Comparison of ENCODE assay signal across 9 mouse cellular contexts in genomic region chr10:81543633-81544032, GRCm38 (mm10). TPM values are rescaled to one million over a fixed set of nuclear protein-coding genes. Genes with fewer than 3 reads are reported as not detected.
A peak's percentile ranks its signal among the peaks of the same experiment; 100 is the strongest.
DNase-seq lines count a peak whose midpoint lies in the region; ATAC-seq and TF ChIP-seq lines count a peak whose summit lies in the region.
"Had no signal": no experiment of that assay in that cellular context is flagged by ENCODE, and none has a peak within 500 bp of the region (broad histone marks: within the 10 kb centered on the region; RNA-seq: fewer than 3 reads in every experiment).

No protein-coding gene starts in this region.

- no peaks in the 10 kb centered on the region for H3K9me3 ChIP-seq in heart, embryonic 13.5 days
- no peaks in the 10 kb centered on the region for H3K9me3 ChIP-seq in ES-E14 (ENCODE audit: control insufficient read depth, insufficient read depth, low read depth, low read length)
- no peaks in the 10 kb centered on the region for H3K9me3 ChIP-seq in forebrain, postnatal 0 days (ENCODE audit: low read length)

- peak overlapping the region; percentile 97 for H3K9ac ChIP-seq in heart, embryonic 13.5 days
- H3K9ac ChIP-seq in ES-E14 (ENCODE audit: insufficient read depth, low read depth, low read length, poor library complexity, severe bottlenecking): no peak overlapping the region
- H3K9ac ChIP-seq in forebrain, postnatal 0 days: peak overlapping the region; percentile 93

- peak overlapping the region; percentile 99 for H3K4me2 ChIP-seq in heart, embryonic 13.5 days
- peak overlapping the region; percentile 89 for H3K4me2 ChIP-seq in forebrain, postnatal 0 days (ENCODE audit: low read depth)

- no peaks in the 10 kb centered on the region for H3K27me3 ChIP-seq in heart, embryonic 13.5 days (replicated peaks)
- no peaks in the 10 kb centered on the region for H3K27me3 ChIP-seq in forebrain, postnatal 0 days (ENCODE audit: insufficient read depth, low read length)

- peaks cover 58% of the 10 kb centered on the region for H3K79me2 ChIP-seq in macrophage (ENCODE audit: inconsistent target)

- peaks cover 14% of the 10 kb centered on the region for H3K36me3 ChIP-seq in heart, embryonic 13.5 days
- peaks cover 9% of the 10 kb centered on the region; the same call in 1 of the 2 replicates for H3K36me3 ChIP-seq in ES-E14 (ENCODE audit: control insufficient read depth, insufficient read depth, low read length, poor library complexity, severe bottlenecking)
- no peaks in the 10 kb centered on the region for H3K36me3 ChIP-seq in forebrain, postnatal 0 days (ENCODE audit: insufficient read depth)
- H3K36me3 ChIP-seq in macrophage (ENCODE audit: inconsistent target): no peaks in the 10 kb centered on the region

- 0 out of 2 replicates have a peak overlapping the region, but pooled peaks have one; percentile 62 for H3K27ac ChIP-seq in heart, embryonic 13.5 days (replicated peaks)
- no peak overlapping the region for H3K27ac ChIP-seq in ES-E14 (ENCODE audit: insufficient read depth, low read depth, low read length, poor library complexity, severe bottlenecking)
- H3K27ac ChIP-seq in forebrain, postnatal 0 days (ENCODE audit: low read depth, low read length): no peak overlapping the region
- no peak overlapping the region for H3K27ac ChIP-seq in macrophage

- in situ Hi-C loops in ES-E14 (cut with MboI; ENCODE audit: low sequenced_read_pairs in 2 of 2, unreplicated experiment in 2 of 2): no loop called here

- DNase-seq in heart, postnatal 25 days (ENCODE audit: low spot score): no peak
- DNase-seq in ES-E14 (ENCODE audit: low read depth, low spot score): no peak
- DNase-seq in forebrain, postnatal 0 days: no peak
- no peak for DNase-seq in spleen, adult 12 weeks (ENCODE audit: low spot score)
- DNase-seq: right cerebral cortex, postnatal 4 days had no signal

- H3K4me1 ChIP-seq in heart, embryonic 13.5 days: peaks cover 47% of the 10 kb centered on the region
- H3K4me1 ChIP-seq in ES-E14 (ENCODE audit: control insufficient read depth in 2 of 2, insufficient read depth in 2 of 2, low read length in 2 of 2, poor library complexity in 1 of 2): peaks cover 5 to 20% of the 10 kb centered on the region in 2 experiments; a peak in 3 of 4 replicates
- H3K4me1 ChIP-seq in forebrain, postnatal 0 days (ENCODE audit: insufficient read depth): peaks cover 17% of the 10 kb centered on the region

- H3K4me3 ChIP-seq in heart, embryonic 13.5 days: peak overlapping the region; percentile 94
- H3K4me3 ChIP-seq in ES-E14 (ENCODE audit: insufficient read depth in 1 of 2, low read depth in 1 of 2, low read length in 2 of 2, poor library complexity in 1 of 2, severe bottlenecking in 1 of 2) (peak overlapping the region; percentile 81 to 94; a peak in 1 of 4 replicates), macrophage (ENCODE audit: inconsistent target) (peak overlapping the region; percentile 57)
- H3K4me3 ChIP-seq in forebrain, postnatal 0 days (ENCODE audit: low read depth, low read length): peak overlapping the region; percentile 81

- no peak for TF ChIP-seq CTCF in forebrain, postnatal 0 days (IDR thresholded peaks at IDR 0.05; ENCODE audit: low read depth)

- intact Hi-C loops in heart, postnatal 25 days (cut with DNase I): loop anchor here (5.0 kb wide), 1 partner anchor 136 kb away; no protein-coding TSS in a partner anchor

- no peak for ATAC-seq in heart, embryonic 13.5 days (ENCODE audit: extremely low read depth, insufficient number of reproducible peaks, low FRiP score, low TSS enrichment)
- ATAC-seq in forebrain, postnatal 0 days: no peak
- ATAC-seq in CD4-positive, CD25-positive, alpha-beta regulatory T cell, adult 4 months: no peak
- ATAC-seq in granulocyte monocyte progenitor cell, adult 5-6 weeks (replicated peaks; ENCODE audit: poor library complexity, severe bottlenecking): no peak

- WGBS in heart, embryonic 13.5 days: 68% methylated on average over 1 of the region's 1 CpGs
- WGBS in forebrain, postnatal 0 days: 65% methylated on average over 1 of the region's 1 CpGs
- WGBS in macrophage (ENCODE audit: missing documents): 89% methylated on average over 1 of the region's 1 CpGs

RNA-seq across cellular contexts. Expression of gene Gna11, which starts 1.4 kb away (rescaled TPM):
- polyA plus RNA-seq in heart, embryonic 13.5 days (2015; fragmentation: Nextera tagmentation; extraction: Ambion mirVana): 59.0 and 62.7 TPM in 2 replicates
- 10 to 100 TPM; 49.6 to 54.6 TPM for total RNA-seq in heart, postnatal 25 days (2021)
- 52.1 and 53.4 TPM in 2 replicates for total RNA-seq in ES-E14 (2012; rRNA removed)
- total RNA-seq in forebrain, postnatal 0 days (2014; rRNA removed): 110 and 114 TPM in 2 replicates
- 126 and 133 TPM in 2 replicates for polyA plus RNA-seq in forebrain, postnatal 0 days (2015; fragmentation: Nextera tagmentation; extraction: Ambion mirVana)
- total RNA-seq in macrophage (2018; cell fraction: chromatin; rRNA removed): 10 to 100 TPM in 18 of 26 experiments, 1 to 10 TPM in 8; 1.5 to 34.9 (median 14.9) TPM
- total RNA-seq in macrophage (2018; cell fraction: cytosol; rRNA removed): 1 to 10 TPM in 23 of 26 experiments, under 1 TPM in 3; 0.37 to 5.9 (median 4.1) TPM
- 10 to 100 TPM in 13 of 26 experiments, 1 to 10 TPM in 13; 2.2 to 41.9 (median 9.7) TPM for total RNA-seq in macrophage (2018; cell fraction: nucleus; rRNA removed)
- 3.5 to 6.3 TPM (median 6.2 TPM) in 3 replicates for polyA plus RNA-seq in macrophage (2018)
- polyA plus RNA-seq in CD4-positive, CD25-positive, alpha-beta regulatory T cell, adult 4 months (2017; shearing (Covaris generic)): 10 to 100 TPM; 28.5 to 42.5 TPM
- total RNA-seq in granulocyte monocyte progenitor cell, adult 5-6 weeks (2014; fragmentation: Nextera tagmentation): 17.0 and 25.7 TPM in 2 replicates
- total RNA-seq in granulocyte monocyte progenitor cell, adult 5-6 weeks (2017): 4.9 and 6.4 TPM in 2 replicates

RNA-seq across cellular contexts. Expression of gene Aes, which starts 15.7 kb away (rescaled TPM):
- polyA plus RNA-seq in heart, embryonic 13.5 days (2015; fragmentation: Nextera tagmentation; extraction: Ambion mirVana): 629 and 649 TPM in 2 replicates
- total RNA-seq in heart, postnatal 25 days (2021): 1,000 to 10,000 TPM; 1,086 to 1,128 TPM
- total RNA-seq in ES-E14 (2012; rRNA removed): 102 and 145 TPM in 2 replicates
- total RNA-seq in forebrain, postnatal 0 days (2014; rRNA removed): 450 and 455 TPM in 2 replicates
- 752 and 802 TPM in 2 replicates for polyA plus RNA-seq in forebrain, postnatal 0 days (2015; fragmentation: Nextera tagmentation; extraction: Ambion mirVana)
- total RNA-seq in macrophage (2018; cell fraction: chromatin; rRNA removed): 100 to 1,000 TPM in 2 of 26 experiments, 10 to 100 TPM in 19, 1 to 10 TPM in 5; 2.7 to 107 (median 27.0) TPM
- total RNA-seq in macrophage (2018; cell fraction: cytosol; rRNA removed): 100 to 1,000 TPM; 207 to 355 (median 268) TPM
- total RNA-seq in macrophage (2018; cell fraction: nucleus; rRNA removed): 100 to 1,000 TPM in 1 of 26 experiments, 10 to 100 TPM in 25; 19.7 to 104 (median 54.7) TPM
- 301 to 334 TPM (median 303 TPM) in 3 replicates for polyA plus RNA-seq in macrophage (2018)
- 100 to 1,000 TPM; 103 to 139 TPM for polyA plus RNA-seq in CD4-positive, CD25-positive, alpha-beta regulatory T cell, adult 4 months (2017; shearing (Covaris generic))
- total RNA-seq in granulocyte monocyte progenitor cell, adult 5-6 weeks (2014; fragmentation: Nextera tagmentation): 216 and 220 TPM in 2 replicates
- 151 and 250 TPM in 2 replicates for total RNA-seq in granulocyte monocyte progenitor cell, adult 5-6 weeks (2017)

RNA-seq across cellular contexts. Expression of gene Gna15, which starts 19.6 kb away (rescaled TPM):
- polyA plus RNA-seq in heart, embryonic 13.5 days (2015; fragmentation: Nextera tagmentation; extraction: Ambion mirVana): 1.5 and 2.0 TPM in 2 replicates
- 1 to 10 TPM in 1 of 2 experiments, under 1 TPM in 1; 0.81 to 1.0 TPM for total RNA-seq in heart, postnatal 25 days (2021)
- total RNA-seq in ES-E14 (2012; rRNA removed): 11.8 and 16.6 TPM in 2 replicates
- total RNA-seq in forebrain, postnatal 0 days (2014; rRNA removed): 1.3 and 1.5 TPM in 2 replicates
- polyA plus RNA-seq in forebrain, postnatal 0 days (2015; fragmentation: Nextera tagmentation; extraction: Ambion mirVana): 1.3 and 1.6 TPM in 2 replicates
- 10 to 100 TPM in 1 of 26 experiments, 1 to 10 TPM in 20, under 1 TPM in 4, not detected in 1; 0.48 to 10.1 (median 6.4) TPM for total RNA-seq in macrophage (2018; cell fraction: chromatin; rRNA removed)
- 10 to 100 TPM in 7 of 26 experiments, 1 to 10 TPM in 19; 2.3 to 11.7 (median 8.1) TPM for total RNA-seq in macrophage (2018; cell fraction: cytosol; rRNA removed)
- 10 to 100 TPM in 4 of 26 experiments, 1 to 10 TPM in 21, under 1 TPM in 1; 0.96 to 24.0 (median 4.6) TPM for total RNA-seq in macrophage (2018; cell fraction: nucleus; rRNA removed)
- 4.6 to 16.6 TPM (median 10.2 TPM) in 3 replicates for polyA plus RNA-seq in macrophage (2018)
- polyA plus RNA-seq in CD4-positive, CD25-positive, alpha-beta regulatory T cell, adult 4 months (2017; shearing (Covaris generic)): 10 to 100 TPM; 28.5 to 31.9 TPM
- 30.0 and 31.7 TPM in 2 replicates for total RNA-seq in granulocyte monocyte progenitor cell, adult 5-6 weeks (2014; fragmentation: Nextera tagmentation)
- total RNA-seq in granulocyte monocyte progenitor cell, adult 5-6 weeks (2017): 23.8 and 34.6 TPM in 2 replicates

RNA-seq across cellular contexts. Expression of gene Tle2, which starts 30.7 kb away (rescaled TPM):
- 23.4 and 26.4 TPM in 2 replicates for polyA plus RNA-seq in heart, embryonic 13.5 days (2015; fragmentation: Nextera tagmentation; extraction: Ambion mirVana)
- total RNA-seq in heart, postnatal 25 days (2021): 1 to 10 TPM; 8.4 to 9.7 TPM
- 2.4 and 2.6 TPM in 2 replicates for total RNA-seq in ES-E14 (2012; rRNA removed)
- 20.5 and 25.6 TPM in 2 replicates for total RNA-seq in forebrain, postnatal 0 days (2014; rRNA removed)
- 21.0 and 30.5 TPM in 2 replicates for polyA plus RNA-seq in forebrain, postnatal 0 days (2015; fragmentation: Nextera tagmentation; extraction: Ambion mirVana)
- 10 to 100 TPM in 25 of 26 experiments, 1 to 10 TPM in 1; 8.0 to 81.0 (median 27.5) TPM for total RNA-seq in macrophage (2018; cell fraction: chromatin; rRNA removed)
- total RNA-seq in macrophage (2018; cell fraction: cytosol; rRNA removed): 1 to 10 TPM in 20 of 26 experiments, under 1 TPM in 6; 0.41 to 3.4 (median 1.7) TPM
- 10 to 100 TPM in 13 of 26 experiments, 1 to 10 TPM in 13; 2.7 to 40.2 (median 8.6) TPM for total RNA-seq in macrophage (2018; cell fraction: nucleus; rRNA removed)
- 1.3 to 3.9 TPM (median 3.6 TPM) in 3 replicates for polyA plus RNA-seq in macrophage (2018)
- polyA plus RNA-seq in CD4-positive, CD25-positive, alpha-beta regulatory T cell, adult 4 months (2017; shearing (Covaris generic)): under 1 TPM in 1 of 2 experiments, not detected in 1; 0.78 TPM
- 4.4 and 5.0 TPM in 2 replicates for total RNA-seq in granulocyte monocyte progenitor cell, adult 5-6 weeks (2014; fragmentation: Nextera tagmentation)
- total RNA-seq in granulocyte monocyte progenitor cell, adult 5-6 weeks (2017): 0.17 and 2.4 TPM in 2 replicates

RNA-seq across cellular contexts. Expression of gene S1pr4, which starts 43.7 kb away (rescaled TPM):
- 0.53 and 0.62 TPM in 2 replicates for polyA plus RNA-seq in heart, embryonic 13.5 days (2015; fragmentation: Nextera tagmentation; extraction: Ambion mirVana)
- 1 to 10 TPM; 1.0 to 1.1 TPM for total RNA-seq in heart, postnatal 25 days (2021)
- 0.94 and 1.9 TPM in 2 replicates for total RNA-seq in ES-E14 (2012; rRNA removed)
- 0.38 TPM in 1 of 2 replicates, not detected in the other for total RNA-seq in forebrain, postnatal 0 days (2014; rRNA removed)
- polyA plus RNA-seq in forebrain, postnatal 0 days (2015; fragmentation: Nextera tagmentation; extraction: Ambion mirVana): 0.31 and 0.39 TPM in 2 replicates
- under 1 TPM in 13 of 26 experiments, not detected in 13; 0.25 to 0.77 (median 0.50) TPM for total RNA-seq in macrophage (2018; cell fraction: chromatin; rRNA removed)
- total RNA-seq in macrophage (2018; cell fraction: cytosol; rRNA removed): under 1 TPM; 0.05 to 0.48 (median 0.21) TPM
- total RNA-seq in macrophage (2018; cell fraction: nucleus; rRNA removed): 1 to 10 TPM in 1 of 26 experiments, under 1 TPM in 13, not detected in 12; 0.24 to 1.5 (median 0.39) TPM
- polyA plus RNA-seq in macrophage (2018): 0.14 to 0.26 TPM (median 0.14 TPM) in 3 replicates
- polyA plus RNA-seq in CD4-positive, CD25-positive, alpha-beta regulatory T cell, adult 4 months (2017; shearing (Covaris generic)): 10 to 100 TPM; 53.2 to 76.8 TPM
- total RNA-seq in granulocyte monocyte progenitor cell, adult 5-6 weeks (2014; fragmentation: Nextera tagmentation): 7.8 and 10.5 TPM in 2 replicates
- 7.0 and 9.2 TPM in 2 replicates for total RNA-seq in granulocyte monocyte progenitor cell, adult 5-6 weeks (2017)
